Mouse (Mus musculus): ENCODE measurements around the gene H60b. TPM values are rescaled to one million over a fixed set of nuclear protein-coding genes. Genes with fewer than 3 reads are reported as not detected.
"Not testable (repeated sequence)": the region's sequence is repeated elsewhere in the genome, so short reads cannot be mapped to it uniquely, and the experiment has no call there.

H60b gene
- polyA plus RNA-seq, 1 experiment from 2014 or later, result 0.19 TPM

GRCm38 (mm10) chr10:22212012-22212696, 53.8 kb downstream of the H60b start:
- H3K36me3 ChIP-seq (ENCODE audit: insufficient read depth, low read length); H3K27me3 ChIP-seq (replicated peaks; ENCODE audit: insufficient read depth, low read length); H3K4me1 ChIP-seq (ENCODE audit: insufficient read depth, low read depth, low read length); H3K9me3 ChIP-seq (ENCODE audit: low read length); H3K9ac ChIP-seq (replicated peaks; ENCODE audit: low read depth); H3K27ac ChIP-seq (ENCODE audit: low read length); H3K4me2 ChIP-seq (replicated peaks; ENCODE audit: low read depth, low read length); H3K4me3 ChIP-seq (ENCODE audit: low read depth, low read length): not testable (repeated sequence)
- peak; percentile 66 for TF ChIP-seq CTCF (IDR thresholded peaks at IDR 0.05)
- peak; percentile 50 for DNase-seq (ENCODE audit: low spot score)
- WGBS, result 5% methylated on average over 8 of the region's 11 CpGs
- ATAC-seq, result peak; percentile 88

- H3K27ac ChIP-seq (ENCODE audit: low read length); H3K27me3 ChIP-seq (replicated peaks; ENCODE audit: insufficient read depth, low read length); H3K4me1 ChIP-seq (ENCODE audit: insufficient read depth, low read depth, low read length); DNase-seq (ENCODE audit: low spot score); H3K4me2 ChIP-seq (replicated peaks; ENCODE audit: low read depth, low read length); H3K4me3 ChIP-seq (ENCODE audit: low read depth, low read length); H3K9me3 ChIP-seq (ENCODE audit: low read length); H3K9ac ChIP-seq (replicated peaks; ENCODE audit: low read depth); H3K36me3 ChIP-seq (ENCODE audit: insufficient read depth, low read length): not testable (repeated sequence)
- no CpG with 5 or more reads among the region's 7 CpGs for WGBS
- peak; percentile 76 for ATAC-seq
Observed at GRCm38 (mm10) chr10:22223474-22224349, 65.3 kb downstream of the H60b start.

- no peak for TF ChIP-seq CTCF (IDR thresholded peaks at IDR 0.05)
- TF ChIP-seq EP300 (IDR thresholded peaks at IDR 0.05), result no peak
- Histone ChIP-seq H3K9me3 (ENCODE audit: low read length) (no peaks in the 10 kb centered on the region), H3K4me1 (ENCODE audit: insufficient read depth, low read depth, low read length) (no peaks in the 10 kb centered on the region), H3K36me3 (ENCODE audit: insufficient read depth, low read length) (no peaks in the 10 kb centered on the region), H3K4me2 (replicated peaks; ENCODE audit: low read depth, low read length) (no peak overlapping the region), H3K4me3 (ENCODE audit: low read depth, low read length) (no peak overlapping the region), H3K27me3 (replicated peaks; ENCODE audit: insufficient read depth, low read length) (no peaks in the 10 kb centered on the region), H3K9ac (replicated peaks; ENCODE audit: low read depth) (no peak overlapping the region), H3K27ac (ENCODE audit: low read length) (no peak overlapping the region)
- DNase-seq (ENCODE audit: low spot score) (no peak), ATAC-seq (no peak)
- 90% methylated on average over 8 of the region's 8 CpGs for WGBS
Observed at GRCm38 (mm10) chr10:22265060-22265459, 106.7 kb downstream of the H60b start.

- not testable (repeated sequence) for H3K4me1 ChIP-seq (ENCODE audit: insufficient read depth, low read depth, low read length); H3K9ac ChIP-seq (replicated peaks; ENCODE audit: low read depth); H3K4me3 ChIP-seq (ENCODE audit: low read depth, low read length); H3K9me3 ChIP-seq (ENCODE audit: low read length); H3K36me3 ChIP-seq (ENCODE audit: insufficient read depth, low read length); ATAC-seq; H3K27me3 ChIP-seq (replicated peaks; ENCODE audit: insufficient read depth, low read length); DNase-seq (ENCODE audit: low spot score); H3K4me2 ChIP-seq (replicated peaks; ENCODE audit: low read depth, low read length); H3K27ac ChIP-seq (ENCODE audit: low read length)
- WGBS, result 45% methylated on average over 7 of the region's 8 CpGs
Observed at GRCm38 (mm10) chr10:22270879-22271786, 112.7 kb downstream of the H60b start.

- not testable (repeated sequence) for H3K9ac ChIP-seq (replicated peaks; ENCODE audit: low read depth); H3K4me1 ChIP-seq (ENCODE audit: insufficient read depth, low read depth, low read length); H3K9me3 ChIP-seq (ENCODE audit: low read length); H3K27me3 ChIP-seq (replicated peaks; ENCODE audit: insufficient read depth, low read length); H3K36me3 ChIP-seq (ENCODE audit: insufficient read depth, low read length); H3K27ac ChIP-seq (ENCODE audit: low read length)
- under 1% methylated on average over 37 of the region's 37 CpGs for WGBS
- DNase-seq (ENCODE audit: low spot score) (peak; percentile 50), ATAC-seq (peak; percentile 69)
- H3K4me3 ChIP-seq (ENCODE audit: low read depth, low read length), result peak overlapping the region; percentile 40
- peak overlapping the region; percentile 75 for H3K4me2 ChIP-seq (replicated peaks; ENCODE audit: low read depth, low read length)
Observed at GRCm38 (mm10) chr10:22272914-22273683, 114.7 kb downstream of the H60b start.
